Mouse (Mus musculus): ENCODE data around the gene Krt17. TPM values are rescaled to one million over a fixed set of nuclear protein-coding genes. Genes with fewer than 3 reads are reported as not detected.
"Not testable (repeated sequence)": the region's sequence is repeated elsewhere in the genome, so short reads cannot be mapped to it uniquely, and the experiment has no call there.

The Krt17 gene
- total RNA-seq, 2 experiments from 2014 or later, result not detected

- no peak for DNase-seq (ENCODE audit: low spot score)
- intact Hi-C loops (cut with DNase I), result no loop called here
Observed at GRCm38 (mm10) chr11:100271878-100272277, 11.0 kb upstream of the Krt17 start.

GRCm38 (mm10) chr11:100269821-100270332 is 9.0 kb upstream of the Krt17 start, which contains the start of gene Krt42:
Gene Krt42, minus strand, starts transcription at chr11:100269871.
- no peak for DNase-seq (ENCODE audit: low spot score)
- intact Hi-C loops (cut with DNase I), result no loop called here

- DNase-seq (ENCODE audit: low spot score), result no peak
- intact Hi-C loops (cut with DNase I), result no loop called here
Observed at GRCm38 (mm10) chr11:100262058-100262980, 1.5 kb upstream of the Krt17 start.

GRCm38 (mm10) chr11:100261235-100261605 is 391 bp upstream of the Krt17 start:
- intact Hi-C loops (cut with DNase I), result no loop called here
- DNase-seq (ENCODE audit: low spot score), result no peak

- no peak for DNase-seq (ENCODE audit: low spot score)
- intact Hi-C loops (cut with DNase I), result no loop called here
Observed at GRCm38 (mm10) chr11:100259079-100259478, 1.8 kb downstream of the Krt17 start.

GRCm38 (mm10) chr11:100257967-100258366 is 2.9 kb downstream of the Krt17 start:
- intact Hi-C loops (cut with DNase I), result no loop called here
- no peak for DNase-seq (ENCODE audit: low spot score)

GRCm38 (mm10) chr11:100255514-100255913 is 5.3 kb downstream of the Krt17 start:
- no peak for DNase-seq (ENCODE audit: low spot score)
- intact Hi-C loops (cut with DNase I), result no loop called here

- DNase-seq (ENCODE audit: low spot score), result no peak
- intact Hi-C loops (cut with DNase I), result no loop called here
Observed at GRCm38 (mm10) chr11:100254360-100255090, 6.3 kb downstream of the Krt17 start.

- no peak for DNase-seq (ENCODE audit: low spot score)
- intact Hi-C loops (cut with DNase I), result no loop called here
Observed at GRCm38 (mm10) chr11:100248852-100249465, 11.9 kb downstream of the Krt17 start, which contains the start of gene Krt16. Gene Krt16, minus strand, starts transcription at chr11:100248902.

GRCm38 (mm10) chr11:100246471-100246870 is 14.4 kb downstream of the Krt17 start:
- DNase-seq (ENCODE audit: low spot score); intact Hi-C loops (cut with DNase I): not testable (repeated sequence)

GRCm38 (mm10) chr11:100240272-100240671 is 20.6 kb downstream of the Krt17 start:
- DNase-seq (ENCODE audit: low spot score); intact Hi-C loops (cut with DNase I): not testable (repeated sequence)

GRCm38 (mm10) chr11:100221741-100222140 is 39.1 kb downstream of the Krt17 start:
- no peak for DNase-seq (ENCODE audit: low spot score)
- intact Hi-C loops (cut with DNase I), result no loop called here

GRCm38 (mm10) chr11:100219304-100219703 is 41.5 kb downstream of the Krt17 start:
- intact Hi-C loops (cut with DNase I), result no loop called here
- DNase-seq (ENCODE audit: low spot score), result no peak

- DNase-seq (ENCODE audit: low spot score), result no peak
- intact Hi-C loops (cut with DNase I), result no loop called here
Observed at GRCm38 (mm10) chr11:100208542-100208941, 52.3 kb downstream of the Krt17 start.

- no peak for DNase-seq (ENCODE audit: low spot score)
- intact Hi-C loops (cut with DNase I), result no loop called here
Observed at GRCm38 (mm10) chr11:100207498-100207897, 53.3 kb downstream of the Krt17 start, which contains the start of gene Krt14. Gene Krt14, minus strand, starts transcription at chr11:100207548.

Other genes starting within 250 kb of the Krt17 start
- gene Krt33a, start 244.8 kb downstream of the Krt17 start, total RNA-seq (2021), result not detected
- gene Krt33b, start 231.2 kb downstream of the Krt17 start, total RNA-seq (2021), result not detected
- gene Krt34, start 219.5 kb downstream of the Krt17 start, total RNA-seq (2021), result not detected
- gene Krt31, start 210.5 kb downstream of the Krt17 start, total RNA-seq (2021), result not detected
- not detected for gene Krt32, start 172.8 kb downstream of the Krt17 start, total RNA-seq (2021)
- gene Krt35, start 164.8 kb downstream of the Krt17 start, total RNA-seq (2021), result not detected
- not detected for gene Krt36, start 155.4 kb downstream of the Krt17 start, total RNA-seq (2021)
- gene Krt13, start 139.5 kb downstream of the Krt17 start, total RNA-seq (2021), result not detected
- not detected for gene Krt15, start 125.1 kb downstream of the Krt17 start, total RNA-seq (2021)
- 10 to 100 TPM in 1 of 2 experiments, 1 to 10 TPM in 1; 9.8 to 16.4 TPM for gene Krt19, start 112.4 kb downstream of the Krt17 start, total RNA-seq (2021)
- gene Krt9, start 67.8 kb downstream of the Krt17 start, total RNA-seq (2021), result not detected
- under 1 TPM; 0.73 to 0.78 TPM for gene Krt14, start 53.5 kb downstream of the Krt17 start, total RNA-seq (2021)
- not detected for gene Krt16, start 12.1 kb downstream of the Krt17 start, total RNA-seq (2021)
- not detected for gene Krt42, start 8.8 kb upstream of the Krt17 start, total RNA-seq (2021)
- gene Eif1, start 58.9 kb upstream of the Krt17 start, total RNA-seq (2021), result 1,000 to 10,000 TPM; 1,459 to 1,550 TPM
- gene Gast, start 73.4 kb upstream of the Krt17 start, total RNA-seq (2021), result not detected
- gene Hap1, start 95.1 kb upstream of the Krt17 start, total RNA-seq (2021), result 1 to 10 TPM in 1 of 2 experiments, under 1 TPM in 1; 0.83 to 1.2 TPM
- 100 to 1,000 TPM; 239 to 247 TPM for gene Jup, start 136.7 kb upstream of the Krt17 start, total RNA-seq (2021)
- 10 to 100 TPM; 15.4 to 15.8 TPM for gene P3h4, start 153.8 kb upstream of the Krt17 start, total RNA-seq (2021)
- 10 to 100 TPM; 12.2 to 14.4 TPM for gene Fkbp10, start 154.7 kb upstream of the Krt17 start, total RNA-seq (2021)
- gene Nt5c3b, start 180.8 kb upstream of the Krt17 start, total RNA-seq (2021), result 10 to 100 TPM; 30.2 to 33.3 TPM
- under 1 TPM; 0.88 to 0.92 TPM for gene Klhl10, start 180.9 kb upstream of the Krt17 start, total RNA-seq (2021)
- gene Klhl11, start 211.7 kb upstream of the Krt17 start, total RNA-seq (2021), result 1 to 10 TPM; 7.9 to 9.0 TPM

All from heart, postnatal 25 days (tissue).